Mouse (Mus musculus): ENCODE measurements at regions not wholly inside any gene's neighbourhood (a gene's known extent, or its start where the extent isn't known, plus 50 kb on each side); places are given as distances from the start of the nearest gene placed in this dataset.

DNA sequence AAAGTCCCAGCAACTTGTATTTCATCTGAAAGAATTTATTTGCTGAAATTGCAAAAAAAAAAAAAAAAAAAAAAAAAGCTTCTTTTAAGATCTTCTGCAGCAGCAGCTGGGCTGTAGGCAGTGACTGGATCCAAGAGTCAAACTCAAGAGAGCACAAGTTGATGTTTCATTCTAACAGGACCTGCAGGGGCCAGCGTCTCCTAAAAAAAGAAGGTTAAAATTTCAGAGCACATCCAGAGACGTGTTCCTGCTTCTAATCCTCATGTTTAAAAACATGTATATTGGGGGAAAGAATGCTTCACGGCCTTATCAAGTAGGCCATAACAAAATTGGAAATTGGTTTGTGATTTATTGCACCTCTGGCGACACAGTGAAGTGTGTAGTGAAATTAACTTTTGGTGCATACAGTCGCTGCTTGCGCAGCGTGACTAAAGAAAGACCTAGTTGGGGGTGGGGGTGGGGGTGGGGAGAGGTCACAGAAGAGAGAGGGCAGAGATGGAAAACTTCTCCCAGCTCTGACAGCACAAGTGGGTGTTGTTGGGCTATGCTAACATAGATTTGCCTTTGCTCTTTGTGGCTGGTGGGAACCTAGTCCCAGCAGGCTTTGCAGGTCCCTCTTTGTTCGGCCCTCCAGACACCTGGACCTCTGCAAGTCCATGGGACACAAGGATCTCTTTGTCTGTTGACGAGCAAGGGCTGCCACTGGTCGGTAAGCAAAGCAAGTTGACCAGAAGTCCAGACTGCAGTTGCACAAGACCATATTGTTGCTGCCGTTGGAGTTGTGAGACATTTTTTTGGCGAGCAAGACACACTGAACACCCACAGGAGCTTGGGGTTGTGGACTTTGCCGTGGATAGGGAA is 155.7 kb upstream of the Slc30a5 start:
- Histone ChIP-seq H3K4me3 (replicated peaks; ENCODE audit: low read length) (no peak overlapping the region), H3K9ac (no peak overlapping the region), H3K9me3 (ENCODE audit: control insufficient read depth, low read length) (no peaks in the 10 kb centered on the region), H3K36me3 (replicated peaks; ENCODE audit: control insufficient read depth, insufficient read depth) (no peaks in the 10 kb centered on the region), H3K4me2 (replicated peaks) (no peak overlapping the region), H3K4me1 (replicated peaks; ENCODE audit: control insufficient read depth, insufficient read depth, low read length) (no peaks in the 10 kb centered on the region), H3K27me3 (ENCODE audit: control insufficient read depth, insufficient read depth, low read length) (no peaks in the 10 kb centered on the region), H3K27ac (no peak overlapping the region)
- no peak for ATAC-seq (ENCODE audit: low FRiP score)
- 64% methylated on average over 13 of the region's 13 CpGs for WGBS
- DNase-seq (ENCODE audit: low spot score): no peak

DNA sequence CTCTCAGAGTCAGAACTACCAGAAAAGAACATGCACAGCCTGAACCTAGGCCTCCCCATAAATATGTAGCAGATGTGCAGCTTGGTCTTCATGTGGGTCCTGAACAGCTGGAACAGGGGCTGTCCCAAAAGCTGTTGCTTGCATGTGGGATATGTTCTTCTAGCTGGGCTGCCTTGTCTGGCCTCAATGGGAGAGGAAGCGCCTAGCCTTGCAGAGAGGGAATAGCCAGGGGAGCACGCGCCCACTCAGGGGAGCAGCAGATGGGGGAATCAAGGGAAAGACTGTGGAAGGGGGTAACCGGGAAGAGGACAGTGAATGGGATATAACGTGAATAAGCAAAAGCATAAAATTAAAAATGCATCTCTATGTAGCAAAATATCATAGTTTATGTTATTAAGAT is 154.9 kb upstream of the Slc30a5 start:
- Histone ChIP-seq H3K27me3 (ENCODE audit: control insufficient read depth, insufficient read depth, low read length) (no peaks in the 10 kb centered on the region), H3K4me2 (replicated peaks) (no peak overlapping the region), H3K27ac (no peak overlapping the region), H3K9ac (no peak overlapping the region), H3K4me1 (replicated peaks; ENCODE audit: control insufficient read depth, insufficient read depth, low read length) (no peaks in the 10 kb centered on the region), H3K36me3 (replicated peaks; ENCODE audit: control insufficient read depth, insufficient read depth) (no peaks in the 10 kb centered on the region), H3K4me3 (replicated peaks; ENCODE audit: low read length) (no peak overlapping the region), H3K9me3 (ENCODE audit: control insufficient read depth, low read length) (no peaks in the 10 kb centered on the region)
- no peak for ATAC-seq (ENCODE audit: low FRiP score)
- WGBS: 94% methylated on average over 5 of the region's 5 CpGs
- DNase-seq (ENCODE audit: low spot score): no peak

DNA sequence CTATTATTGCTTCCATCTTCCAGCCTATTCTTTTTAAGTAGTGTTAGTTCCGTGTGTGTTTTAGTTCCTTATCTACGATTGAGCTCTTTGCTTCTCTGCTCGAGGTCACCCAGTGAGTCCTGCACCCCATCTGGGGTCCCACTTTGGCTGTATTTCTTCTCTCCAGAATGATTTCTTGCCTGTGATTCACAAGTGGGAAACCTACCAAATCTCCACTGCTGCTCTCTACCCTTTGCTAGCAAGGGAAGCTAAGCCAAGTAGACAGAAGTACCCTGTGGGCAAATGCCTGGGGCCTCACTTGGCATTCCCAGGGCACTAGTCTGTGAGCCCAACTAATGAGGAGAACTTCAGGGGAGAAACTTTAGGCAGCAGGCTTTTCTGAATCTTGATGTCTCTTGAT is 142.5 kb upstream of the Slc30a5 start:
- no peaks in the 10 kb centered on the region for H3K4me1 ChIP-seq (replicated peaks; ENCODE audit: control insufficient read depth, insufficient read depth, low read length)
- no peak overlapping the region for H3K27ac ChIP-seq
- H3K9me3 ChIP-seq (ENCODE audit: control insufficient read depth, low read length): no peaks in the 10 kb centered on the region
- DNase-seq (ENCODE audit: low spot score) (no peak), ATAC-seq (ENCODE audit: low FRiP score) (no peak)
- no peak overlapping the region for H3K9ac ChIP-seq
- no peak overlapping the region for H3K4me3 ChIP-seq (replicated peaks; ENCODE audit: low read length)
- H3K4me2 ChIP-seq (replicated peaks): no peak overlapping the region
- H3K36me3 ChIP-seq (replicated peaks; ENCODE audit: control insufficient read depth, insufficient read depth): no peaks in the 10 kb centered on the region
- no peaks in the 10 kb centered on the region for H3K27me3 ChIP-seq (ENCODE audit: control insufficient read depth, insufficient read depth, low read length)
- 91% methylated on average over 3 of the region's 3 CpGs for WGBS

DNA sequence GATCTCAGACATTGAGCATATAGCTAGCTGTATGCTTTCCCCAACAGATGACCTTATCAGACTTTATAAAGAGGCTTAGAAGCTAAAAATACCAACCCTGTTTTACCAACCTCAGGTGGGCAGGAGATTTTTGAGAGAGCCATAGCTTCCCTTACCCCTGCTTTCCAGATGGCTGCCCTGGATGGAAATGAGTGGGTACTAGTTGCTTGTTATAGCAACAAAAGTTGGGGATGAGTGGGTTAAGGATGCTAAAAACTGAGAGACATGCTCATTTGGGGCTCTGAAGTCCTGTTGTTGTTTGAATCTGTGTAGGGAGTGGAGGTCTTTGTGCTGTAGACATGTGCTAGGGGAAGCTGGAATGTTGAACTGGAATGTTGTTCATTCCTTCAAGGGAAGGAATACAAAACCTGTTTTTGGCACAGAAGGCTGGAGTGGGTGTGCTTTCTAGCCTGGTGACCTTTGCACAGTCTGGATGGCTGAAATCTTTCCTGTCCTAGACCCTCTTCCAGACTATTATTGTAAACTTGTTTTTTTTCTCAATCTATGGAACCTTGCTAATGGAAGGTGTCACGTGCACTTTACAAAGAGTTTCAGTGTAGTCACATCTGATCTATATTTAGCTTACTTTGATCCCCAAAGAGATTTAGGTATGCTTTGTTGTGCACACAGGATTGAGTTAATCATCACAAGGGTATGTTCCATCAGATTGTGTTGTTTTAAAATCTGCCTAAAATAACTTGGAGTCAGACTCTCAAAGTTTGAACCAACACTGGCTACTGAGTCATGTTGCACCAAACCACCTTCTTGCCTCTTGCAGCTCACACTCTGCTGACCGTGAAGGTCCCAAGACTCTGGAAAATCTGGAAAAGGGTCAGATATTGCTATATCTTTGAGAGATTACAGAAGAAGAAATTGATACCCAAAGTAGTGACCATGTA is 138.1 kb upstream of the Slc30a5 start:
- no peaks in the 10 kb centered on the region for H3K9me3 ChIP-seq (ENCODE audit: control insufficient read depth, low read length)
- no peak overlapping the region for H3K4me3 ChIP-seq (replicated peaks; ENCODE audit: low read length)
- H3K36me3 ChIP-seq (replicated peaks; ENCODE audit: control insufficient read depth, insufficient read depth): no peaks in the 10 kb centered on the region
- no peak overlapping the region for H3K9ac ChIP-seq
- no peak overlapping the region for H3K27ac ChIP-seq
- no peaks in the 10 kb centered on the region for H3K27me3 ChIP-seq (ENCODE audit: control insufficient read depth, insufficient read depth, low read length)
- no peaks in the 10 kb centered on the region for H3K4me1 ChIP-seq (replicated peaks; ENCODE audit: control insufficient read depth, insufficient read depth, low read length)
- WGBS: 86% methylated on average over 2 of the region's 2 CpGs
- DNase-seq (ENCODE audit: low spot score) (no peak), ATAC-seq (ENCODE audit: low FRiP score) (no peak)
- H3K4me2 ChIP-seq (replicated peaks): no peak overlapping the region

DNA sequence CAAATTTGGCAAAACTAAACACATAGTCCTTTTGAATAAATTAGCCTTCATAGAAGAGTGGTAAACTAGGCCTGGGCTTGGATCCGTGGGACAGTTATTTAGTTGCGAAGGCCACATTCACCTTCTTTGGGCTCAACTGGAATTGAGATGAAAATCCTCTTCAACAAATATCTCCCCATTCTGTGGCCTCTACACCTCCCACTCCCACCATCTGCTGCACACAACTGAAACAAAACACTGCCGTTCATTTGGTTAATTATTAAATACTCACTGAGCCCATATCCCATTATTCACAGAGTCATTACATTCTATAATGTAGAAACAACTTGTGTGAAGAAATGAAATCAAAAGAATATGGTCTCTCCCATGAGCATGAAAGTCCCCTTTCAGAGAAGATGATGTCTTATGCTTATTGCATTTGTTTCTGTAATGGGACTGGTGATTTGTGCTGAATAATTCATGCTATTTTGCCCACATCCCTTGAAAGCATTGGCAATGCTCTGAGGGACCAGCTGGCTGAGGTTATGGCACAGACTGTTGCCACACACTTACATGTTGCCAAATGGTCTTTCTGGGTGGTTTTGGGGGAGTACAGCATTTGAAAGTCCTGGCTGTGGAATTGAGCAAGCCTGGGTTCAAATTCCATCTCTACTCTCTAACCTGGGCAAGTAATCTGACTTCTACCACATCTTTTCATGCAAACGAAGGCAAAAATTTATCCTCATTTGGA is 129.7 kb upstream of the Slc30a5 start:
- Histone ChIP-seq H3K27ac (no peak overlapping the region), H3K4me2 (replicated peaks) (no peak overlapping the region), H3K27me3 (ENCODE audit: control insufficient read depth, insufficient read depth, low read length) (no peaks in the 10 kb centered on the region), H3K9ac (no peak overlapping the region), H3K36me3 (replicated peaks; ENCODE audit: control insufficient read depth, insufficient read depth) (no peaks in the 10 kb centered on the region), H3K4me3 (replicated peaks; ENCODE audit: low read length) (no peak overlapping the region), H3K4me1 (replicated peaks; ENCODE audit: control insufficient read depth, insufficient read depth, low read length) (no peaks in the 10 kb centered on the region), H3K9me3 (ENCODE audit: control insufficient read depth, low read length) (no peaks in the 10 kb centered on the region)
- DNase-seq (ENCODE audit: low spot score) (no peak), ATAC-seq (ENCODE audit: low FRiP score) (no peak)
- WGBS: 60% methylated on average over 4 of the region's 4 CpGs

- no peak for ATAC-seq (ENCODE audit: low FRiP score)
- 82% methylated on average over 8 of the region's 8 CpGs for WGBS
- Histone ChIP-seq H3K27me3 (ENCODE audit: control insufficient read depth, insufficient read depth, low read length) (no peaks in the 10 kb centered on the region), H3K27ac (no peak overlapping the region), H3K9me3 (ENCODE audit: control insufficient read depth, low read length) (no peaks in the 10 kb centered on the region), H3K9ac (no peak overlapping the region), H3K4me3 (replicated peaks; ENCODE audit: low read length) (no peak overlapping the region), H3K36me3 (replicated peaks; ENCODE audit: control insufficient read depth, insufficient read depth) (no peaks in the 10 kb centered on the region), H3K4me1 (replicated peaks; ENCODE audit: control insufficient read depth, insufficient read depth, low read length) (peaks cover 5% of the 10 kb centered on the region), H3K4me2 (replicated peaks) (no peak overlapping the region)
- no peak for DNase-seq (ENCODE audit: low spot score)
Observed at GRCm38 (mm10) chr13:100954598-100955251, 121.5 kb upstream of the Slc30a5 start.

- Histone ChIP-seq H3K27ac (no peak overlapping the region), H3K27me3 (ENCODE audit: control insufficient read depth, insufficient read depth, low read length) (no peaks in the 10 kb centered on the region), H3K9me3 (ENCODE audit: control insufficient read depth, low read length) (no peaks in the 10 kb centered on the region), H3K4me1 (replicated peaks; ENCODE audit: control insufficient read depth, insufficient read depth, low read length) (peaks cover 5% of the 10 kb centered on the region), H3K36me3 (replicated peaks; ENCODE audit: control insufficient read depth, insufficient read depth) (no peaks in the 10 kb centered on the region), H3K9ac (no peak overlapping the region), H3K4me3 (replicated peaks; ENCODE audit: low read length) (no peak overlapping the region), H3K4me2 (replicated peaks) (no peak overlapping the region)
- ATAC-seq (ENCODE audit: low FRiP score): no peak
- no peak for DNase-seq (ENCODE audit: low spot score)
- WGBS: 29% methylated on average over 1 of the region's 1 CpGs
Observed at GRCm38 (mm10) chr13:100954106-100954505, 120.9 kb upstream of the Slc30a5 start.

- Histone ChIP-seq H3K27me3 (ENCODE audit: control insufficient read depth, insufficient read depth, low read length) (no peaks in the 10 kb centered on the region), H3K4me1 (replicated peaks; ENCODE audit: control insufficient read depth, insufficient read depth, low read length) (peaks cover 5% of the 10 kb centered on the region), H3K9me3 (ENCODE audit: control insufficient read depth, low read length) (no peaks in the 10 kb centered on the region), H3K27ac (no peak overlapping the region), H3K36me3 (replicated peaks; ENCODE audit: control insufficient read depth, insufficient read depth) (no peaks in the 10 kb centered on the region), H3K4me3 (replicated peaks; ENCODE audit: low read length) (no peak overlapping the region), H3K9ac (no peak overlapping the region), H3K4me2 (replicated peaks) (no peak overlapping the region)
- 89% methylated on average over 1 of the region's 1 CpGs for WGBS
- ATAC-seq (ENCODE audit: low FRiP score) (no peak), DNase-seq (ENCODE audit: low spot score) (no peak)
Observed at GRCm38 (mm10) chr13:100951185-100951508, 117.9 kb upstream of the Slc30a5 start.
